Mouse (Mus musculus) testis, adult 2 months (tissue): ENCODE measurements around the gene Plekha7. TPM values are rescaled to one million over a fixed set of nuclear protein-coding genes. Genes with fewer than 3 reads are reported as not detected.
A peak's percentile ranks its signal among the peaks of the same experiment; 100 is the strongest.

Experiments used
- H3K27ac ChIP-seq: fragments of 200-500 bp; 2 replicates; pipeline ENCODE4 v1.5.1; 2012; ENCODE audit warnings: low read depth, low read length; ENCODE audit not compliant: control insufficient read depth, insufficient read depth
- H3K27me3 ChIP-seq: fragments of 200-500 bp; 2 replicates; pipeline ENCODE4 v1.6.1; 2012; ENCODE audit warnings: mild to moderate bottlenecking, low read length, moderate library complexity; ENCODE audit not compliant: control insufficient read depth, insufficient read depth
- H3K36me3 ChIP-seq: fragments of 200-500 bp; 2 replicates; pipeline ENCODE4 v1.6.1; 2012; ENCODE audit warnings: mild to moderate bottlenecking, low read length; ENCODE audit not compliant: control insufficient read depth, insufficient read depth
- H3K4me1 ChIP-seq: fragments of 200-500 bp; 2 replicates; pipeline ENCODE4 v1.6.1; 2012; ENCODE audit warnings: low read length; ENCODE audit not compliant: control insufficient read depth, insufficient read depth
- H3K4me3 ChIP-seq: fragments of 200-500 bp; 2 replicates; pipeline ENCODE4 v1.5.1; 2012; ENCODE audit warnings: low read depth, mild to moderate bottlenecking, low read length, moderate library complexity, mixed read lengths; ENCODE audit not compliant: control insufficient read depth
- CTCF ChIP-seq: fragments of 200-500 bp; IDR thresholded peaks from 2 replicates; pipeline ENCODE4 v1.5.1; 2012; ENCODE audit warnings: low read depth, mild to moderate bottlenecking, inconsistent platforms, low read length, moderate library complexity; ENCODE audit not compliant: control insufficient read depth, insufficient read depth, insufficient replicate concordance
- POLR2A ChIP-seq: fragments of 200-500 bp; IDR thresholded peaks from 2 replicates; pipeline ENCODE4 v1.6.1; 2012; ENCODE audit warnings: low read depth, mild to moderate bottlenecking, inconsistent platforms, low read length, moderate library complexity; ENCODE audit not compliant: control insufficient read depth
- polyA plus RNA-seq: library from polyadenylated mRNA; depleted of rRNA; stranded (reverse); fragments of >200 nt; gene quantifications from 2 replicates; pipeline ENCODE4 v1.2.3, GENCODE M21; 2012

The Plekha7 gene
- polyA plus RNA-seq, 1 experiment: 6.0 TPM

GRCm38 (mm10) chr7:116258464-116259185 lies 49.6 kb downstream of the Plekha7 start:
- no peak overlapping the region for H3K4me3 ChIP-seq
- peaks cover 2% of the 10 kb centered on the region; the same call in 1 of the 2 replicates for H3K4me1 ChIP-seq
- TF ChIP-seq CTCF (no peak), POLR2A (no peak)
- H3K27me3 ChIP-seq: no peaks in the 10 kb centered on the region
- no peak overlapping the region for H3K27ac ChIP-seq
- H3K36me3 ChIP-seq: no peaks in the 10 kb centered on the region

GRCm38 (mm10) chr7:116257953-116258352 lies 50.2 kb downstream of the Plekha7 start:
- no peak for TF ChIP-seq CTCF
- TF ChIP-seq POLR2A: no peak
- H3K4me3 ChIP-seq: no peak overlapping the region
- H3K36me3 ChIP-seq: no peaks in the 10 kb centered on the region
- H3K27me3 ChIP-seq: no peaks in the 10 kb centered on the region
- no peak overlapping the region for H3K27ac ChIP-seq
- H3K4me1 ChIP-seq: peaks cover 2% of the 10 kb centered on the region; the same call in 1 of the 2 replicates

- TF ChIP-seq POLR2A (no peak), CTCF (no peak)
- Histone ChIP-seq H3K4me3 (peak overlapping the region; percentile 71), H3K27ac (no peak overlapping the region), H3K27me3 (no peaks in the 10 kb centered on the region), H3K4me1 (peaks cover 2% of the 10 kb centered on the region; the same call in 1 of the 2 replicates), H3K36me3 (no peaks in the 10 kb centered on the region)
These were observed 52.5 kb downstream of the Plekha7 start for GRCm38 (mm10) chr7:116255664-116256063.

- no peak overlapping the region for H3K4me3 ChIP-seq
- no peaks in the 10 kb centered on the region for H3K27me3 ChIP-seq
- H3K36me3 ChIP-seq: no peaks in the 10 kb centered on the region
- peaks cover 2% of the 10 kb centered on the region; the same call in 1 of the 2 replicates for H3K4me1 ChIP-seq
- no peak overlapping the region for H3K27ac ChIP-seq
- no peak for TF ChIP-seq CTCF
- no peak for TF ChIP-seq POLR2A
These were observed 53.5 kb downstream of the Plekha7 start for GRCm38 (mm10) chr7:116254660-116255059.

- Histone ChIP-seq H3K27me3 (no peaks in the 10 kb centered on the region), H3K36me3 (no peaks in the 10 kb centered on the region), H3K4me1 (no peaks in the 10 kb centered on the region), H3K27ac (no peak overlapping the region), H3K4me3 (no peak overlapping the region)
- TF ChIP-seq POLR2A: no peak
- no peak for TF ChIP-seq CTCF
These were observed 55.7 kb downstream of the Plekha7 start for GRCm38 (mm10) chr7:116252470-116252869.

DNA sequence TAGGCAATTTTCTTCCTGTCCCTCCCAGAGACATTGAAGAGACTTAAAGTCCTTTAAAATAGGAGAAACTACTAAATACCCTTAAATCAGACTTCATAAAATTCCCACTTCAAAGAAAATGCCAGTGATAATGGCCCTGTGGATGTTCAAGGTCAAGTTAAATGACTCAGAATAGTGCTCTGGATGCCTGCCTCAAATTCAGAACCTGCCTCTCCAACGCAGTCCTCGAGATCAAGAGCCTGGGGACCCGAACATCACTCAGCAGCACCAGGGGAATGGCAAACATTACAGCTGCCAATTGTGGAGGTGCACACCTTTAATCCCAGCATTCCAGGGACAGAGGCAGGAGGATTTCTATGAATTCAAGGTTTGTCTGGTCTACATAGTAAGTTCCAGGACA lies 56.7 kb downstream of the Plekha7 start:
- TF ChIP-seq CTCF: no peak
- TF ChIP-seq POLR2A: no peak
- Histone ChIP-seq H3K27ac (no peak overlapping the region), H3K4me3 (no peak overlapping the region), H3K4me1 (no peaks in the 10 kb centered on the region), H3K27me3 (no peaks in the 10 kb centered on the region), H3K36me3 (no peaks in the 10 kb centered on the region)

DNA sequence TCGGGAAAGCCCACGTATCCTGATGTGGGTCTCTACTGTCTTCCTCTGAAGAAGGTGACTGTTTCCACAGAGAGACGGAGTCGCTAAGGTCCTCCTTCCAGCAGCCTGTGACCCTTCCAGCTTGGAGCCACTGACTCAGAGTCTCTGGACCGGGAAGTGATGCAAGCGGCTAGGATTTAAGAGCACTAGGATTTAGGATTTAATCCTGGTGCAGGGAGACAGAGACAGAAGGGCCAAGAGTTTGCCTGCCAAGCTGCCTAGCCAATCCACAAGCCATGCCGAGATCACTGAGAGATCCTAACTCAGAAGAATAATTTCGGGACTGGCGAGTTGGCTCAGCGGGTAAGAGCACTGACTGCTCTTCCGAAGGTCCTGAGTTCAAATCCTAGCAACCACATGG lies 59.6 kb downstream of the Plekha7 start:
- TF ChIP-seq CTCF (no peak), POLR2A (no peak)
- H3K4me3 ChIP-seq: no peak overlapping the region
- H3K27ac ChIP-seq: no peak overlapping the region
- H3K36me3 ChIP-seq: no peaks in the 10 kb centered on the region
- H3K4me1 ChIP-seq: no peaks in the 10 kb centered on the region; the same call in 1 of the 2 replicates
- H3K27me3 ChIP-seq: no peaks in the 10 kb centered on the region
